Mouse (Mus musculus) kidney, embryonic 16.5 days (tissue): ENCODE results near the gene Uqcc3. TPM values are rescaled to one million over a fixed set of nuclear protein-coding genes. Genes with fewer than 3 reads are reported as not detected.
"Not testable (repeated sequence)": the region's sequence is repeated elsewhere in the genome, so short reads cannot be mapped to it uniquely, and the experiment has no call there.

Experiments used
- ATAC-seq: fragments of 200-750 bp; cut with Nextera tagmentation; 2 replicates; pipeline ENCODE4 v1.8.0; 2017; ENCODE audit warnings: moderate TSS enrichment; ENCODE audit not compliant: low FRiP score, low TSS enrichment
- H3K27ac ChIP-seq: fragments of 300-500 bp; sonication (generic); 2 replicates; pipeline ENCODE4 v1.5.1; 2014; ENCODE audit warnings: low read length
- H3K27me3 ChIP-seq: fragments of 300-500 bp; sonication (generic); 2 replicates; pipeline ENCODE4 v1.6.1; 2014; ENCODE audit warnings: low read length, control low read depth, mixed read lengths; ENCODE audit not compliant: insufficient read depth
- H3K36me3 ChIP-seq: fragments of 300-500 bp; sonication (generic); 2 replicates; pipeline ENCODE4 v1.6.1; 2014; ENCODE audit warnings: low read length, control low read depth, mixed read lengths; ENCODE audit not compliant: insufficient read depth
- H3K4me1 ChIP-seq: fragments of 300-500 bp; sonication (generic); 2 replicates; pipeline ENCODE4 v1.6.1; 2014; ENCODE audit warnings: low read length, control low read depth, mixed read lengths; ENCODE audit not compliant: insufficient read depth
- H3K4me2 ChIP-seq: fragments of 300-500 bp; sonication (generic); replicated peaks from 2 replicates; pipeline ENCODE4 v1.6.1; 2014; ENCODE audit warnings: low read depth, low read length
- H3K4me3 ChIP-seq: fragments of 300-500 bp; sonication (generic); 2 replicates; pipeline ENCODE4 v1.5.1; 2014; ENCODE audit warnings: mild to moderate bottlenecking, low read length
- H3K9ac ChIP-seq: fragments of 300-500 bp; sonication (generic); replicated peaks from 2 replicates; pipeline ENCODE4 v1.6.1; 2014; ENCODE audit warnings: low read length
- H3K9me3 ChIP-seq: fragments of 300-500 bp; sonication (generic); 2 replicates; pipeline ENCODE4 v1.6.1; 2016; ENCODE audit warnings: low read length, control low read depth
- WGBS: fragments of 180-500 bp; shearing (Covaris S2); extraction: QIAGEN DNeasy Blood & Tissue Kit; methylation state at CpG from one replicate; pipeline ENCODE4 v1.1.7; 2014; 5-methylcytosine and 5-hydroxymethylcytosine counted together
- polyA plus RNA-seq: library from polyadenylated mRNA; unstranded; fragments of >200 nt; fragmentation: Nextera tagmentation; extraction: Ambion mirVana; gene quantifications from 2 replicates; pipeline ENCODE4 v1.2.1, GENCODE M21; 2015

The Uqcc3 gene
- polyA plus RNA-seq, 1 experiment from 2014 or later = 69.3 TPM

- H3K9me3 ChIP-seq, H3K27me3 ChIP-seq: not testable (repeated sequence)
- Histone ChIP-seq H3K27ac (peak overlapping the region; percentile 85), H3K4me2 (peak overlapping the region; percentile 59), H3K36me3 (peaks cover 14% of the 10 kb centered on the region), H3K9ac (peak overlapping the region; percentile 84), H3K4me3 (peak overlapping the region; percentile 66), H3K4me1 (peaks cover 26% of the 10 kb centered on the region)
- peak; percentile 54 for ATAC-seq
- WGBS = 19% methylated on average over 21 of the region's 21 CpGs
Measured at GRCm38 (mm10) chr19:8897211-8897864, 16.6 kb upstream of the Uqcc3 start.

- not testable (repeated sequence) for H3K27me3 ChIP-seq, H3K4me2 ChIP-seq, H3K27ac ChIP-seq, ATAC-seq, H3K9ac ChIP-seq, H3K9me3 ChIP-seq, H3K4me3 ChIP-seq
- H3K36me3 ChIP-seq = peaks cover 18% of the 10 kb centered on the region
- H3K4me1 ChIP-seq = peaks cover 26% of the 10 kb centered on the region
- WGBS = 74% methylated on average over 5 of the region's 5 CpGs
Measured at GRCm38 (mm10) chr19:8896231-8896630, 15.5 kb upstream of the Uqcc3 start.

DNA sequence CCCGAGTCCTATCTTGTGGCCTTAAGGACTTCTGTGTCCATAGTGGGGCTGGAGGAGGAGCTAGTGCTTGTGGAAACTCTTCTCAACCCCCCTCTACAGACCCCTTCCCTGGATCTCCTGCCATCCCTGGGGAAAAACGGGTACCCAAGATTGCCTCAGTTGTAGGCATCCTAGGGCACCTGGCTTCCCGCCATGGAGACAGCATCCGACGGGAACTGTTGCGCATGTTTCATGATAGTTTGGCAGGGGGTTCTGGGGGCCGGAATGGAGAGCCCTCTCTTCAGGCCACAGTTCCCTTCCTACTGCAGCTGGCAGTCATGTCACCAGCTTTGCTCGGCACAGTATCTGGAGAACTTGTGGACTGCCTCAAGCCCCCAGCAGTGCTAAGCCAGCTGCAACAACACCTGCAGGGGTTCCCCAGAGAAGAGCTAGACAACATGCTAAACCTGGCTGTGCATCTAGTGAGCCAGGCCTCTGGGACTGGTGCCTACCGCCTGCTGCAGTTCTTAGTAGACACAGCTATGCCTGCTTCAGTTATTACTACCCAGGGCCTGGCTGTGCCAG lies 14.8 kb upstream of the Uqcc3 start:
- Histone ChIP-seq H3K4me3 (no peak overlapping the region), H3K36me3 (peaks cover 21% of the 10 kb centered on the region), H3K27ac (no peak overlapping the region), H3K27me3 (no peaks in the 10 kb centered on the region), H3K9ac (no peak overlapping the region), H3K9me3 (no peaks in the 10 kb centered on the region), H3K4me1 (peaks cover 26% of the 10 kb centered on the region), H3K4me2 (no peak overlapping the region)
- WGBS = 93% methylated on average over 9 of the region's 9 CpGs
- ATAC-seq = no peak

GRCm38 (mm10) chr19:8892829-8893766 lies 12.4 kb upstream of the Uqcc3 start, which contains the start of gene Ints5:
Ints5 (plus strand) TSS chr19:8893005.
- WGBS = 2% methylated on average over 54 of the region's 54 CpGs
- H3K9ac ChIP-seq = peak within 1 kb of the TSS; percentile 96
- peak within 1 kb of the TSS; percentile 85 for H3K4me3 ChIP-seq
- H3K27me3 ChIP-seq = no peaks in the 10 kb centered on the region
- peak; percentile 42 for ATAC-seq
- H3K9me3 ChIP-seq = no peaks in the 10 kb centered on the region
- peaks cover 25% of the 10 kb centered on the region for H3K36me3 ChIP-seq
- peaks cover 24% of the 10 kb centered on the region for H3K4me1 ChIP-seq
- peak within 1 kb of the TSS; percentile 84 for H3K27ac ChIP-seq
- H3K4me2 ChIP-seq = peak within 1 kb of the TSS; percentile 81

DNA sequence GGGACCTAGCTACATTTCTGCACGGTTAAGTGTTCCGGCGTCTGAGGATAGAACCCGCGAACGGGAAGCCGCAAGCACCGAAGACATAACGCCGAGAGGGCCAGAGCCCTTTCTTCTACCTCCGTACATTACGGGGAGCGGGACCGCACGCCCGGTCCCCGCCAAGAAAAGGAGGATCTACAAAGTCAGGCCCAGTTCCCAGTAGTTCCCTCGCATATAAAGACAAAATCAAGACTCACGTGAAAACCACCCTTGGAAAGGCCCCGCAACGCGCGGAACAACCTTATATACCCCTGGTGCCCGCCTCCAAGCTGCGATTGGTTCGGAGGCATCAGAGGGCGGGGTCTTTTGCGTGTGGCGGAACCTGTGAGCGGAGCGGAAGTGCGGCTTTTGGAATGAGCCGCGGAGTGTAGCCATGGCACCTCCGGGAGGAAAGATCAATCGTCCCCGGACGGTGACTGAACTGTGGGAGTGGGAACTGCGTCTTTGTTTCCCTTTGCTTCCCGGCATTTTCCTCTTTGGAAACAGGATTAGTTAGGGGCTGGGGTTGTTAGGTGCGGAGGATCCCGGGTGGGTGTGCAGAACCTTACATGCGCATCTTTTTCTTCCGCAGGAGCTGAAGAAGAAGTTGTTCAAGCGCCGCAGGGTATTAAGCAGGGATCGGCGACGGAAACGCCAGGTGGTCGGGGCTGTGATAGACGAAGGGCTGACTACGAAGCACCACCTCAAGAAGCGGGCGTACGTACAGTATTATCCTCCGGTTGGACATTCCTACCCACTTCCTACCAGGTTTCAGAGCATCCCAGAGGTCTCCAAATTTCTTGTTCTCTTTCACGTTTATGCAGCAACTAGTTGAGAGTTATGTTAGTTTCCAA lies 8.0 kb upstream of the Uqcc3 start, which contains the start of the genes 1810009A15Rik and Gm49416:
TSS of gene 1810009A15Rik (plus strand) at position 343 of the 875 bp plus-strand sequence.
TSS of gene Gm49416 (plus strand) at position 416 of the 875 bp plus-strand sequence.
- Histone ChIP-seq H3K4me1 (peaks cover 20% of the 10 kb centered on the region), H3K27me3 (no peaks in the 10 kb centered on the region), H3K27ac (peak within 1 kb of the TSS; percentile 93), H3K9ac (peak within 1 kb of the TSS; percentile 92), H3K36me3 (peaks cover 13% of the 10 kb centered on the region; the same call in 1 of the 2 replicates), H3K4me2 (peak within 1 kb of the TSS; percentile 88), H3K9me3 (no peaks in the 10 kb centered on the region), H3K4me3 (peak within 1 kb of the TSS; percentile 81)
- under 1% methylated on average over 58 of the region's 58 CpGs for WGBS
- peak; percentile 95 for ATAC-seq

DNA sequence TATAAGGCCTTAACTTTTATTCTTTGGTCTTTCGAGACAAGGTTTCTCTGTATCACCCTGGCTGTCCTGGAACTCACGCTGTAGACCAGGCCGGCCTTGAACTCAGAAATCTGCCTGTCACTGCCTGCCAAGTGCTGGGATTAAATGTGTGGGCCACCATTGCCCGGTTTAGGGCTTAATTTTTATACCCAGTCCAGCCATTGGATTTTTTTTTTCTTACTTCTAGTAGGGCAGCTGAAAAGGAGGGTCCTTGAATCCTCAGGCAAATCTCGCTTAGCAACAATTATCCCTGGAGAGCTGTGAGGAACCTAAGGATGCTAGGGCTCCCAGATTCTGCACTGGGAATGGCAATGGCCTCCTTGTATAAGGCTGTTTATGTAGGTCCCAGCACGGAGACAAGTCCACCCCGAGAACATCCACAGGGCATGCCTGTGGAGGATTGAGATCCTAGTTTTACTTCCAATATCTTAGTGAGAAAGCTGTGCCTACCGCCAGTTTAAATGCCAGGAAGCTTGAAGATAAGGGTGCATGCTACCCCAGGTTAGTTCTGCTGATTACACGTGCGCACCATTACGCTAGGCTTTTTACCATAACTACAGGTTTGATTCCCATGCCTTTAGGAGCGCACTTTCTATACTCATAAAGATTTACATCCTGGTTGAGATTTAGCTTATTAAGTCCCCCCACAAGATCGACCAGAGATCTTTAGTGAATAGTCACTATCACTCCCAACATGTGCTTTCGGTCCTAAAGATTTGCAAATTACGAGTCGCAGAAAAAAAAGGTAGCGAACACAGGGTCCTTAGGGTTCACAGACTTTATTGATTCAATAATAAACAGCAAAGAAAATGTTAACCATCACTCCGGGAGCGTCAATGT lies 7.1 kb upstream of the Uqcc3 start:
- Histone ChIP-seq H3K27me3 (no peaks in the 10 kb centered on the region), H3K9ac (peak overlapping the region; percentile 92), H3K4me3 (peak overlapping the region; percentile 81), H3K4me2 (peak overlapping the region; percentile 88), H3K4me1 (peaks cover 17% of the 10 kb centered on the region), H3K36me3 (peaks cover 13% of the 10 kb centered on the region; the same call in 1 of the 2 replicates), H3K27ac (peak overlapping the region; percentile 86), H3K9me3 (no peaks in the 10 kb centered on the region)
- WGBS = 15% methylated on average over 19 of the region's 19 CpGs
- no peak for ATAC-seq

- no peaks in the 10 kb centered on the region for H3K27me3 ChIP-seq
- H3K4me2 ChIP-seq = peak overlapping the region; percentile 88
- peak overlapping the region; percentile 81; the same call in 1 of the 2 replicates for H3K4me3 ChIP-seq
- no peaks in the 10 kb centered on the region for H3K9me3 ChIP-seq
- peak overlapping the region; percentile 86 for H3K27ac ChIP-seq
- peaks cover 17% of the 10 kb centered on the region for H3K4me1 ChIP-seq
- H3K9ac ChIP-seq = peak overlapping the region; percentile 92
- no peak for ATAC-seq
- H3K36me3 ChIP-seq = peaks cover 13% of the 10 kb centered on the region; the same call in 1 of the 2 replicates
- WGBS = 54% methylated on average over 1 of the region's 1 CpGs
Measured at GRCm38 (mm10) chr19:8886916-8887584, 6.3 kb upstream of the Uqcc3 start.

DNA sequence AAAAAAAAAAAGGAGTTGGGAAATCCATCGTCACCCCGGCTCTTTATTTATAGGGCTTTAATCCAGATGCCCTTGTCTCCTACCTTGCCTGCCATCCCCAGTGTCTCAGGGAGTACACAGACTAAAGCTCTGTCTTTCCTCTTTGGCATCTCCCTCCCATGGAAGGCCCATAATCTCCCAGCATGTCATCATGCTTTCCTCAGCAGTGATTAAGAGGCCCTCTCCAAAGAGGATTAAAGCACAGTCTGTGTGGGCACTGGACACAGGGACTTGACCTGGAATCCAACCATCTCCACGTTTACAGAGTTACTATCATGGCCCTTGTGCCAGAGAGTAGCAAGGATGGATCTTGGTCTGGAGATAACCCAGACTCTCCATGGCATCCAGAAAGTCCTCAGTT lies 2.9 kb upstream of the Uqcc3 start, which contains the start of the genes Lbhd1 and Gm49403:
TSS of gene Lbhd1 (plus strand) at position 117 of the 400 bp plus-strand sequence.
TSS of gene Gm49403 (plus strand) at position 315 of the 400 bp plus-strand sequence.
- Histone ChIP-seq H3K9me3 (no peaks in the 10 kb centered on the region), H3K4me2 (no peak within 1 kb of the TSS), H3K4me1 (peaks cover 18% of the 10 kb centered on the region), H3K9ac (no peak within 1 kb of the TSS), H3K27me3 (no peaks in the 10 kb centered on the region), H3K36me3 (no peaks in the 10 kb centered on the region), H3K27ac (no peak within 1 kb of the TSS), H3K4me3 (no peak within 1 kb of the TSS)
- no peak for ATAC-seq
- 87% methylated on average over 3 of the region's 3 CpGs for WGBS
